Mouse (Mus musculus): ENCODE results near the gene Traf6. TPM values are rescaled to one million over a fixed set of nuclear protein-coding genes. Genes with fewer than 3 reads are reported as not detected.

Traf6 gene
- 6.6 and 6.8 TPM in 2 replicates for polyA plus RNA-seq (2015; fragmentation: Nextera tagmentation; extraction: Ambion mirVana)

DNA sequence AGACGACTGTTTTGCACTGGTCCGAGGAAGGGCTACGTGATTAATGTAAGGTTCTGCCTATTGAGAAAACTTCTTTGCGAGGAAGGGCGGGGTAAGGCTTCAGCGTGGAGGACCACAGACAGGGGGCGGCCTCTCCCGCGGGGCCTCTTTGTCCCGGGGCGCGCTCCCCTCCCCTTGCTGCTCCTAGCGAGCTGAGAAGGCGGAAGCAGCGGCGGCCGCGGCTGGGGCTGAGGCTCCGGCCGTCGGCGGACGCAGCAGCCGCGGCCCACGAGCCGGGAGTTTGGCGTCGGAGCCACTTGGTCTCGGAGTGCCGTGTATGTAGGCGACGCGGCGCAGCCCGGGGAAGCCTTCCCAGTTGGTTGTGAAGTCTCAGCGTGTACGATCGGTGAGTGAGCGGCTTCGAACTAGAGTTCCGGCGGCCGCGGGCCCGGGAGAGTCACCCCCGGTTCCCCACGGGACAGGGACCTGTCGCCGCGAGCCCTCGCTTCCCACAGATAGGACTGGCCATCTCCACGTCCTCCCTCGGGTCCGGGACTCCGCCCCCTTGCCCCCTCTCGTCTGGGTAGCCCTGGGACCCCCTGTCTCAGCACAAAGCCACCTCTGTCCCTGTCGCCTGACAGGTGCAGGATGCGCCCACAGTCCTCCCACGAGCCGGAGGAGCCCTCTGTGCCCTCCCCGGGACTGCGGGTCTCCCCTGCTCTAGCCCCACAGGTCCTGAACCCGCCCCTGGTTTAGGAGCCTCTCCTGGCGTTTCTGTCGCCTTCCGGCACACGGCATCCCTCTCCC is at the start of gene Traf6:
Traf6 (plus strand) TSS at position 194 of the 786 bp plus-strand sequence.
- under 1% methylated on average over 67 of the region's 68 CpGs for WGBS

DNA sequence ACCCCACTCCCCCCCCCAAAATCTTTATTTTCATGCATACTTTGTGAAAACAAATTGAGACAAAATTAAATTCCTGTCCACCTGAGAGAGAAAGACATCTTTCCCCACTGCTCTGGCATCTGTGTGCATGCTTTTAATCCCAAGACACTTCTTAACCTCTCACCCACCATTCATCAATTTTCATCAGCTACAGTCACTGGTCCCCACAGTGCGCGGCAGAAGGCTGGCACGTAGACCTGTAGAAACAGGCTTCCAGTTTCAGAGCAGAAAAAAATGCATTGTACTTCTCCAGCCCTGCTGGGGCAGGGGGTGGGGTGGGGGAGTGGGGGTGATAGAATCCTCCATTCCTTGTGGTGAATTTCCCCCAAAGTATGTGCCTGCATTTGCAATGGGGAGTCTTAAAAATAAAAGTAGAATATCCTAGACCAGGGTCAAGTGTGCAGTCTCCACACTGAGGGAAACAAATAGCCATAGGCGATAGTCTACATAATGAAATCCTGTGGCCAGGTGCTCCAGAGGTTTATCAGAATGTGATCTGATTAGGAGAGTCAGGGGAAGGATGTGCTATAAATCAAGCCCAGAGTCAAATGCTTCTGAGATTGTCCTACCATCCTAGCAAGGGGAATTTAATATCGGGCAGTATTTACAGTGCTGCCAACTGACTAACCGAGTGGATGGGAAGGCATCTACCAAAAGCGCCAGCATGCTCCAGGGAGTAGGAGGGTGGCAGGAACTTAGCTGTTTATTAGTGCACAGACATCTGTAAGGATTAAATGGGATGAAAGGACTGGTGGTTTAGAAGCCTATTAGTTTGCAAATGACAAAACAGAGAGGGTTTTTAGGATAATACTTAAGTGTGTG is 39.0 kb upstream of the Traf6 start:
- Histone ChIP-seq H3K36me3 (no peaks in the 10 kb centered on the region), H3K9ac (no peak overlapping the region), H3K27ac (peak overlapping the region; percentile 9), H3K4me3 (no peak overlapping the region), H3K4me1 (replicated peaks) (peaks cover 13% of the 10 kb centered on the region), H3K9me3 (no peaks in the 10 kb centered on the region), H3K27me3 (0 out of 2 replicates have a peak, but pooled peaks cover 3% of the 10 kb centered on the region), H3K4me2 (no peak overlapping the region)
- 35% methylated on average over 7 of the region's 7 CpGs for WGBS
- peak; percentile 81 for ATAC-seq (ENCODE audit: low FRiP score)

More for the DNA sequence above, at the start of gene Traf6:
- peak; percentile 91 for ATAC-seq (ENCODE audit: low FRiP score)
- Histone ChIP-seq H3K9me3 (no peaks in the 10 kb centered on the region), H3K27ac (peak within 1 kb of the TSS; percentile 72), H3K4me1 (replicated peaks) (peaks cover 16% of the 10 kb centered on the region), H3K4me3 (peak within 1 kb of the TSS; percentile 97), H3K36me3 (no peaks in the 10 kb centered on the region), H3K27me3 (peaks cover 6% of the 10 kb centered on the region; the same call in 1 of the 2 replicates), H3K4me2 (peak within 1 kb of the TSS; percentile 89), H3K9ac (peak within 1 kb of the TSS; percentile 96)

DNA sequence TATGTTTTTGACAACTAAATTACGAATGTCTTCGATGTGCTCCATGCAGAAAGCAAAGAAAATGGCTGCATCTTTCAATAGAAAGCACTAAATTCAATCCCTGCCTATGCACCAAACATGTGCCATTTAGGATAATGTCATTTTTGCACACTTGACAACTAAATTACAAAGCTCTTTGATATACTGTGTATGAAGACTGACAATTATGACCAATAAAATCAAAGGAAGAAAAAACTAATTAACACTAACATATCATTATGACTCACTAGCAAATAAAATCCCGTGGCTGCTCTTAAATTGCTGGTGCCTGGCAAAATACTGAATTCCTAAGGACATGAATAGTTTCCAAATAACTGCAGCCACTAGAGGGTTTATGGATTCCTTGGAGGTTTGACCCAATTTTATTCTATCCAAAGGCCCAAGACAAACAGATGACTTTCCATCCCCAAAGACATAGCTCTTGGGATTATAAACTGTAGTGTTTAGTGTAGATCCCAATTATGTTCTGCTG is 38.3 kb upstream of the Traf6 start:
- peaks cover 13% of the 10 kb centered on the region for H3K4me1 ChIP-seq (replicated peaks)
- H3K4me3 ChIP-seq = no peak overlapping the region
- no peaks in the 10 kb centered on the region for H3K9me3 ChIP-seq

DNA sequence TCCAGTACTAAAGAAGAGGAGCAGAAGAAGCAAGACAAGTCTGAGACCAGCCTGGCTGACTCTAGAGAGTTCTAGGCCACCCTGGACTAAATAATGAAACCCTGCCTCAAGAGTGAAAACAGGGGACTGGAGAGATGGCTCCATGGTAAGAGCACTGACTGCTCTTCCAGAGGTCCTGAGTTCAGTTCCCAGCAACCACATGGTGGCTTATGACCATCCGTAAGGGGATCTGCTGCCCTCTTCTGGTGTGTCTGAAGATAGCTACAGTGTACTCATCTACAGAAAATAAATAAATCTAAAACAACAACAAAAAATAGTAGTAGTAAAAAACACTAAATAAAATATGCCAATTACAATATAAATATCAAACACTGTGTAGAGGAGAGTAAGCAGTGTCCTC is 32.4 kb upstream of the Traf6 start:
- no peak overlapping the region for H3K4me3 ChIP-seq
- ATAC-seq (ENCODE audit: low FRiP score) = no peak
- H3K4me1 ChIP-seq (replicated peaks) = peaks cover 9% of the 10 kb centered on the region; the same call in 1 of the 2 replicates
- H3K36me3 ChIP-seq = no peaks in the 10 kb centered on the region
- no peaks in the 10 kb centered on the region for H3K9me3 ChIP-seq
- no peaks in the 10 kb centered on the region for H3K27me3 ChIP-seq
- no peak overlapping the region for H3K9ac ChIP-seq
- WGBS = 93% methylated on average over 1 of the region's 1 CpGs
- H3K27ac ChIP-seq = no peak overlapping the region
- H3K4me2 ChIP-seq = no peak overlapping the region

More for the DNA sequence above, 38.3 kb upstream of the Traf6 start:
- no peak overlapping the region for H3K9ac ChIP-seq
- 78% methylated on average over 3 of the region's 3 CpGs for WGBS
- ATAC-seq (ENCODE audit: low FRiP score) = no peak
- H3K36me3 ChIP-seq = no peaks in the 10 kb centered on the region
- H3K27ac ChIP-seq = peak overlapping the region; percentile 9; the same call in 1 of the 2 replicates
- H3K27me3 ChIP-seq = 0 out of 2 replicates have a peak, but pooled peaks cover 3% of the 10 kb centered on the region
- H3K4me2 ChIP-seq = no peak overlapping the region

DNA sequence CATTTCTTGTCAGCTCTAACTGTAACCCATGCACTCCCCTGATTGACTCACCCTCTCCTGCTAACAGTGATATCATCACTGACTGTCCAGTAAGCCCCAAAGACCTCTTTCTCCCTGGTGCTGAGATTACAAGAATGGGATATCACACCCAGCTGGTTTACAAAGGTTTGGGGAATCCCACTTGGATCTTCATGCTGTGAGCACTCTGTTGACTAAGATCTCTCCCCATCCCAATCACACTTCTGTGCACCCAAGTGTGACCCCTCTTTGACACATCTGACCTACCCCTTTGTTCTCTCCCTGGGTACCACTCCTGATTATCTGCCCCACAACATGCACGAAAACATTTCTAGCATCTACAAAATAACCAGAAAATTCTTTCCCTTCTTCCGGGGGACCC is 29.9 kb upstream of the Traf6 start:
- no peak overlapping the region for H3K27ac ChIP-seq
- H3K9ac ChIP-seq = no peak overlapping the region
- no peak for ATAC-seq (ENCODE audit: low FRiP score)
- H3K36me3 ChIP-seq = no peaks in the 10 kb centered on the region
- no peaks in the 10 kb centered on the region for H3K27me3 ChIP-seq
- WGBS = 54% methylated on average over 2 of the region's 2 CpGs
- no peak overlapping the region for H3K4me2 ChIP-seq
- H3K4me3 ChIP-seq = no peak overlapping the region
- H3K4me1 ChIP-seq (replicated peaks) = peaks cover 18% of the 10 kb centered on the region
- H3K9me3 ChIP-seq = no peaks in the 10 kb centered on the region

DNA sequence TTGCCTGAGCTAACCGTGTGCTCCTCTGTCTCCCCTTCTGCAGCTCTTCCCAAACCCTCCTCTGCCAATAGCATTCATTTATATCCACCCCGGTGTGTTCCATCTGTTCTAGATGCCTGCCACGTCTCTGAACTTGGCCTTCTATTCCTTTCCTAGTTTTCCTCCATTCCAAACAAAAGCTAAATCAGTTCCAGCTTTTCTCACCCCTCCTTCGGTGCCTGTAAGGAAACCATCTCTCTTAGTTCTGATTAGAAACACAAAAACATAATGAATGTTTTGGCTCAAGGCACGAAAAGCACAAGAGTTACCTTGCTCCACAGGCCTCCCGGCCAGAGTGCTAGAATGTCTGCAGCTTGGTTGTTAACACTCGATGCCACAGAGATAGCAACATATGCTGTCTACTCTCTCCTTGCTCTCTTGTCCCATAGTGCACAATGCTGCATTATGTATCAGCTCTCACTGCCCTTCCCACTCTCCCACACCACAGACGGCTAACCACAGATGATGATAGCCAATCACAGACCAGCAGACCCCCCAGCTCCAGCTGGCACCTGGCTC is 29.0 kb upstream of the Traf6 start, which contains the start of the genes Rag1 and B230118H07Rik:
Rag1 (minus strand) TSS at position 388 of the 558 bp plus-strand sequence.
B230118H07Rik (minus strand) TSS at position 419 of the 558 bp plus-strand sequence.
- Histone ChIP-seq H3K36me3 (no peaks in the 10 kb centered on the region), H3K4me2 (no peak within 1 kb of the TSS), H3K27me3 (no peaks in the 10 kb centered on the region), H3K4me3 (no peak within 1 kb of the TSS), H3K9ac (no peak within 1 kb of the TSS), H3K27ac (no peak within 1 kb of the TSS), H3K4me1 (replicated peaks) (peaks cover 18% of the 10 kb centered on the region), H3K9me3 (no peaks in the 10 kb centered on the region)
- 36% methylated on average over 8 of the region's 8 CpGs for WGBS
- ATAC-seq (ENCODE audit: low FRiP score) = no peak

DNA sequence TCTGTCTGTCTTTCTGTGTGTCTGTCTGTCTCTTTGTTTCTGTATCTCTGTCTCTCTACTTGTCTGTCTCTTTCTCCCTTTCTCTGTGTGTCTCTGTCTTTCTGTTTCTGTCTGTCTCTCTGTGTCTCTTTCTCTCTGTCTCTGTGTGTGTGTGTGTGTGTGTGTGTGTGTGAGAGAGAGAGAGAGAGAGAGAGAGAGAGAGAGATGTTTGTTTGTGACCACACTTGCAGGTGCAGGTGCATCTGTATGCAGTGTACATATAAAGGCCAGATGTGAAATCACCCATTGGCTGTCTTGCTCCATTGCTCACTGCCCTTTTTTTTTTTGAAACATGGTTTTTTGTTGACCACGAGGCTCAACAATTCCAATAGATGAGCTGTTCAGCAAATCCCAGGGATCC is 27.8 kb upstream of the Traf6 start:
- H3K4me3 ChIP-seq = no peak overlapping the region
- H3K36me3 ChIP-seq = no peaks in the 10 kb centered on the region
- 63% methylated on average over 1 of the region's 1 CpGs for WGBS
- no peak overlapping the region for H3K4me2 ChIP-seq
- H3K9ac ChIP-seq = no peak overlapping the region
- H3K27me3 ChIP-seq = peaks cover 4% of the 10 kb centered on the region; the same call in 1 of the 2 replicates
- H3K4me1 ChIP-seq (replicated peaks) = peaks cover 18% of the 10 kb centered on the region
- no peak overlapping the region for H3K27ac ChIP-seq
- no peaks in the 10 kb centered on the region for H3K9me3 ChIP-seq
- no peak for ATAC-seq (ENCODE audit: low FRiP score)

DNA sequence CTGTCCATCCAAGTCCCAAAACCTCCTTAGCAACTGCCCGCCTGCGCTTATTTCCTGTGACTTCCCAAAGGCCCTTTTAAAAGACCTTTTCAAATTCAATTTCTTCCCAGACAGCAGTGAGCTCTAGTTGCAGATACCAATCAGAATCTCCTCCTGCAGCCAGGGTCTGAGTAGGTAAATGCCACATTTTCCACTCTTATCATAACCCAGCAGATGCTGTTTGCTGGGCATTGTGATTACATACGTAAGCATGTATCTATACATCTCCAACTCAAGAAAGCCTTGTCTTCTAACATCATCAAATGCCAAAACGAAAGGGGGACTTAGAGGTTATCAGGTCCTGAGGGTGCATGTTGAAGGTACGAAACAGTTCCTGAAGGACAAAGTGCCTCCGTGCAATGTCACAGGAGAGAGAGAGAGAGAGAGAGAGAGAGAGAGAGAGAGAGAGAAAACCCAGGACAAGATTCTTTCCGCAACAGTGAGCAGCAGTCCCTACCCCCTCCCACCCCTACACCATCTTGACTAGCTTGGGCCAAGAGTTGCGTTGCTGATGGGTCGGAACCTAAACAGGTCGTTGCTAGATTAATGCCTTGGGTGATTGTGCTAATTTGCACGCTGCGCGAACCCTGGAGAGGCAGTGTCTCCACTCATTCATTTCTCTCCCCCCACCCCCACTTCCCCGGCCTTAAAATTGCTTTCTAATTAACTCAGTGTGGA is 25.9 kb upstream of the Traf6 start:
- 32% methylated on average over 14 of the region's 14 CpGs for WGBS
- Histone ChIP-seq H3K27me3 (peaks cover 4% of the 10 kb centered on the region; the same call in 1 of the 2 replicates), H3K4me1 (replicated peaks) (peaks cover 18% of the 10 kb centered on the region), H3K4me3 (peak overlapping the region; percentile 37), H3K36me3 (no peaks in the 10 kb centered on the region), H3K9ac (peak overlapping the region; percentile 24; the same call in 1 of the 2 replicates), H3K9me3 (no peaks in the 10 kb centered on the region), H3K4me2 (peak overlapping the region; percentile 65), H3K27ac (peak overlapping the region; percentile 36)
- peak; percentile 73 for ATAC-seq (ENCODE audit: low FRiP score)

DNA sequence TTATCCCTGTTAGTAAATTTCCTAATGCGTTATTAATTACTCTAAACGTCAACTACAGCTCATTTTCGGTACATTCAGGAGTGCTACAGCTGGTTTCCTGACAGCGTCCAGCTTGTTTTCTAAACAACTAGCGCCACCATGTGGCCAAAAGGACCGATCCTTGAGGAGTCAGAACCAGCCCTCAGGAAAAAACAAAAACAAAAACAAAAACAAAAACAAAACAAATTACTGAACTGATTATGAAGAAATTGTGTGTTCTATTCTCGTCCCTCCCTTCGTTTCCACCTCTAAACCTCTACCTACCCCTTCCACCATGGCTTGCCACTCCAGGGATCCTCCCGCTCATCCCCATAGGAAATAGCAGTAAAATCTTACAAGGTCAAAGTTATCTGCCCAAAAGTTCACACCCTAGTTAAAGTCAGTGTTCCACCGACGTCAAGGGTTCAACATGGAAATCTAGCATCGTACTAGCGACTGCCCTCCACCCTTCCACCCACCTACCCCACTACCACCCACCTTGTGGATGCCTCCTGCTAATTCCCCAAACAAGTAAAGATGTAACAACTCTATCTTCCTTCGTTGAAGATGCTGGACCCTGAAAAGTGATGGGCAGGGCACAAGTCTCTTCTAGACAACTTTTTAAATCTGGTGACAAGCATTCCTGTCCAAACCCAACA is 25.2 kb upstream of the Traf6 start:
- H3K27me3 ChIP-seq = peaks cover 4% of the 10 kb centered on the region; the same call in 1 of the 2 replicates
- H3K36me3 ChIP-seq = no peaks in the 10 kb centered on the region
- peak overlapping the region; percentile 37 for H3K4me3 ChIP-seq
- peak overlapping the region; percentile 65 for H3K4me2 ChIP-seq
- no peak overlapping the region; the same call in 1 of the 2 replicates for H3K27ac ChIP-seq
- ATAC-seq (ENCODE audit: low FRiP score) = peak; percentile 69
- WGBS = 20% methylated on average over 14 of the region's 14 CpGs
- peaks cover 18% of the 10 kb centered on the region for H3K4me1 ChIP-seq (replicated peaks)
- H3K9ac ChIP-seq = peak overlapping the region; percentile 24; the same call in 1 of the 2 replicates
- H3K9me3 ChIP-seq = no peaks in the 10 kb centered on the region

DNA sequence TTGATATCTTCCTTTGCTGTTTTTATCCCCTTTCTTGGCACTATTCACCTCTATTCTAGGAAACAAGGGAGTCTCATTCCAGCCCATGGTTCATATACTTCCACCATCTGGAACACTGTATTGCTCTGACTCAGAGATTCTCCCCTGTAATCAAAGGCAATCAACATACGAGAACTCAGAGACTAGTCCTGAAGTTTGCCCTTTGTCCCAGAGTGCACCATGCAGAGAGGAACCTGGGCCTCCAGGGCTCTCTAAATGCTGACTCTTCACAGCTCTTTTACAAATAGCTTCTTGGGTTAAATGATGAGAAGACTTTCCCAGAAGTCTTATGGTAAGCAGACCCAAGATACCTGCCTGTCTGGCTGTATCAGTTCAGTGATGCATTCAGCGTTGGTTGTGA is 17.7 kb upstream of the Traf6 start:
- Histone ChIP-seq H3K4me1 (replicated peaks) (peaks cover 2% of the 10 kb centered on the region; the same call in 1 of the 2 replicates), H3K4me2 (no peak overlapping the region), H3K4me3 (no peak overlapping the region), H3K9ac (no peak overlapping the region), H3K27me3 (peaks cover 3% of the 10 kb centered on the region; the same call in 1 of the 2 replicates), H3K36me3 (no peaks in the 10 kb centered on the region), H3K9me3 (no peaks in the 10 kb centered on the region), H3K27ac (no peak overlapping the region)
- WGBS = 68% methylated on average over 2 of the region's 2 CpGs
- no peak for ATAC-seq (ENCODE audit: low FRiP score)

All from hindbrain, embryonic 13.5 days (tissue).